Mouse (Mus musculus) gastrocnemius, postnatal 25 days (tissue): ENCODE data around the gene Stpg4. TPM values are rescaled to one million over a fixed set of nuclear protein-coding genes. Genes with fewer than 3 reads are reported as not detected.

ENCODE experiments used
- DNase-seq: peaks from one replicate; pipeline ENCODE4 v3.0.0; 2022
- total RNA-seq, 2 experiments: library from RNA; stranded (reverse); gene quantifications; 1 replicate in 1 of 2; 2 replicates in 1 of 2; pipeline ENCODE4 v1.2.3; 2021

The Stpg4 gene
- total RNA-seq, 2 experiments from 2014 or later, result not detected

- peak; percentile 63 for DNase-seq
Observed at GRCm38 (mm10) chr17:87350471-87351240, 76.9 kb downstream of the Stpg4 start.

DNA sequence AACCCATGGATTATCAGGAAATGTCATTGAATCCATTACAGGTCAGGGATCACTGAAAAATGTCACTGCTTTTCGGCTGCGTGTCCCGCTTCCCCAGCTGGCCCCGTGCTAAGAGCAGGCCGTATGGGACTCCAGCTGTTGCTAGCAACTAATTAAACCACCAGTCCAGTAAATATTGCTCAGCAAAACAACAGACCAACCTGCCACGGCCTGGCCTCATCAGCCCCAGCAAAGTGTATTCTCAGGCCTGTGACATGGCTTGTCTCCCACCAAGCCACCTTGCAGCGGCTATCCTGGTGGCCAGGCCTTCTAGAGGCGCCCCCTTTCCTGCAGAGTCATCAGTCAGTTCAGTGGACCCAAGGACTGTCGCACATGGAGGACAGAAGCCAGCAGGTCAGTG, 78.0 kb downstream of the Stpg4 start:
- no peak for DNase-seq

- no peak for DNase-seq
Observed at GRCm38 (mm10) chr17:87349069-87349468, 78.5 kb downstream of the Stpg4 start.

DNA sequence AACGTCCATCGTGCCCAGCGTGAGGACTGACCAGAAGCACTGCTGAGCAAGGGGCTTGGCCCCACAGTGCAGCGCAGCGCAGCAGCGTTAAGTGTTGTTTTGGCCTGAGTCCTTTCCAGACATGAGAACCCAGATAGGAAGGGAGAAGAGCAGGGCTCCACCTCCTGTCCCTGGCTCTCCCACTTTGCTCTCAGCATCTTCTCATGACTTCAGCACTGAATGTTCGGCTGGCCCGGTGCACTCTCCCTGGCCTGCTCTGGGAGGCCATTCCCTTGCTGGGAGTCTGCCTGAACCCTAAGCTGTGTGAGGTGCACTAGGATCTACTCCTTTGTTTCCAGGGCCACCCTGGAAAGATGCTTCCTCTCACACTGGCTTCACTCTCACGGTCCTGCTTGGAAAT, 79.2 kb downstream of the Stpg4 start:
- DNase-seq, result no peak

DNA sequence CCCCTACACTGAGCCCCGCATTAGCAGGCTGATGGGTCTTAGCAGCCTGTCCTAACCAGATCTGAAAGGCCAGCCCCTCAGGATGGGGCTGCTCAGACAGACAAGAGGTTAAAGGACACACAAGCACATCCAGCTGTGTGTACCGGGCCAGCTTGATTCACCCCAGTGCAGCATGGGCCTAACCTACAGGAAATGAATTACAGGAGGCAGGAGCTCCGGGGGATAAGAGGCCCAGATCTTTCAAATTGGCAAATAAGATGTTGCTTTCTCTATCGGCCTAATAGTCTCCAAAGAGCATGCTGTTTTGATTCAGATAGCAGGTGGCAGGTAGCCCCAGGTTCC, 82.3 kb downstream of the Stpg4 start:
- DNase-seq, result no peak

GRCm38 (mm10) chr17:87344441-87345251, 82.9 kb downstream of the Stpg4 start:
- peak; percentile 68 for DNase-seq

- DNase-seq, result peak; percentile 70
Observed at GRCm38 (mm10) chr17:87343060-87343703, 84.4 kb downstream of the Stpg4 start.

Other genes with a start within 250 kb of the Stpg4 start
- gene Mcfd2, start 161.8 kb downstream of the Stpg4 start, total RNA-seq, result 10 to 100 TPM; 19.9 to 22.1 TPM
- 1 to 10 TPM; 7.1 to 8.4 TPM for gene Ttc7, start 144.9 kb downstream of the Stpg4 start, total RNA-seq
- gene Calm2, start 19.2 kb upstream of the Stpg4 start, total RNA-seq, result 100 to 1,000 TPM; 161 to 162 TPM
- gene Epcam, start 208.2 kb upstream of the Stpg4 start, total RNA-seq, result not detected
- 1 to 10 TPM; 7.8 to 9.5 TPM for gene Msh2, start 244.6 kb upstream of the Stpg4 start, total RNA-seq